Mouse (Mus musculus): Measurements from ENCODE around the gene Mpped2. TPM values are rescaled to one million over a fixed set of nuclear protein-coding genes. Genes with fewer than 3 reads are reported as not detected.
A peak's percentile ranks its signal among the peaks of the same experiment; 100 is the strongest.

Mpped2 gene
- polyA plus RNA-seq, 1 experiment from 2014 or later, result 23.1 TPM

DNA sequence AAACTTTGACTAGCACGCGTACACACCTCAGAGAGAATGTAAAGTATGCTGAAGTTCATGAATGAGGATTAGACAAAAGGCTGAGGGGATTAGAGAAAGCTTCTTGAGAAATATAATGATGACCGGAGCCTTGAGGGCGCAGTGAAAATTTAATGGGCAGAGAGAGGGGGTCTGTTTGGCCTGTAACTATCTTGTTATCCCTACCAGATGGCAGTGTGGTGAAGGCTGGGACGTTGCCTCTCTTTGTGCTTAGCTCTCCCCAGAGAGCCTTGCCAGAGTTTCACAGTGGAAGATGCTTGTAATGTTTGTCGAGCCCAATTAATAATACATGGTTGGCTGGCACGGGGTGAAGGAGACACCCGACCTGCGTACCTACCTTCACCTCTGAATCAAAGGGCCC, 156.3 kb downstream of the Mpped2 start:
- Histone ChIP-seq H3K4me3 (ENCODE audit: low read length) (no peak overlapping the region), H3K9me3 (ENCODE audit: control insufficient read depth, low read length) (no peaks in the 10 kb centered on the region), H3K9ac (ENCODE audit: low read length) (no peak overlapping the region), H3K27ac (ENCODE audit: low read length) (no peak overlapping the region), H3K4me2 (ENCODE audit: low read depth, low read length) (no peak overlapping the region), H3K36me3 (ENCODE audit: control insufficient read depth, insufficient read depth, low read length) (no peaks in the 10 kb centered on the region), H3K4me1 (replicated peaks; ENCODE audit: control insufficient read depth, insufficient read depth, low read length) (peaks cover 12% of the 10 kb centered on the region), H3K27me3 (ENCODE audit: control insufficient read depth, insufficient read depth, low read depth, low read length) (no peaks in the 10 kb centered on the region)
- WGBS, result 73% methylated on average over 9 of the region's 9 CpGs
- ATAC-seq (ENCODE audit: low read depth), result no peak

DNA sequence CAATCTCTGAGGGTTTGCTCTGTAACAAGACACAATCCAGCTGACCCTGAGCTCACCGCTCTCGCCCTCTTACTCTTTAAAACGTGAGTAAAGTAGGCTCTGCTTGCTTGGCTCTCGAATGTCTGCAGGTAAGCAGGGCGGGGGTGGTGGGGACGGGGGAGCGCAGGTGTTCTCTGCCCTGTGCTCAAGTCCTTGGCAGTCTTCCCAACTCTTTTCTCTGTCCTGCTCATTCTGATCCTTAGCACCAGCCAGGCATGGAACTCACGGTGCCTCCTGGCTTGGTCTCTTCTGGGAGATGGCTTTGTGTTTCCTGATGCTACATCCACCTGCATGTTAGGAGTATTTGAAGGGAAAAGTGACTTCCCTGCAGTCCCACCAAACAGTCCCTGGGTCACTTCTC, 158.4 kb downstream of the Mpped2 start:
- no peaks in the 10 kb centered on the region for H3K27me3 ChIP-seq (ENCODE audit: control insufficient read depth, insufficient read depth, low read depth, low read length)
- peaks cover 18% of the 10 kb centered on the region for H3K4me1 ChIP-seq (replicated peaks; ENCODE audit: control insufficient read depth, insufficient read depth, low read length)
- no peak overlapping the region for H3K4me2 ChIP-seq (ENCODE audit: low read depth, low read length)
- H3K4me3 ChIP-seq (ENCODE audit: low read length), result no peak overlapping the region
- H3K27ac ChIP-seq (ENCODE audit: low read length), result no peak overlapping the region
- peak; percentile 58 for ATAC-seq (ENCODE audit: low read depth)
- H3K9ac ChIP-seq (ENCODE audit: low read length), result no peak overlapping the region
- whole genome bisulfite sequencing, result 41% methylated on average over 8 of the region's 8 CpGs
- H3K36me3 ChIP-seq (ENCODE audit: control insufficient read depth, insufficient read depth, low read length), result no peaks in the 10 kb centered on the region
- H3K9me3 ChIP-seq (ENCODE audit: control insufficient read depth, low read length), result no peaks in the 10 kb centered on the region

DNA sequence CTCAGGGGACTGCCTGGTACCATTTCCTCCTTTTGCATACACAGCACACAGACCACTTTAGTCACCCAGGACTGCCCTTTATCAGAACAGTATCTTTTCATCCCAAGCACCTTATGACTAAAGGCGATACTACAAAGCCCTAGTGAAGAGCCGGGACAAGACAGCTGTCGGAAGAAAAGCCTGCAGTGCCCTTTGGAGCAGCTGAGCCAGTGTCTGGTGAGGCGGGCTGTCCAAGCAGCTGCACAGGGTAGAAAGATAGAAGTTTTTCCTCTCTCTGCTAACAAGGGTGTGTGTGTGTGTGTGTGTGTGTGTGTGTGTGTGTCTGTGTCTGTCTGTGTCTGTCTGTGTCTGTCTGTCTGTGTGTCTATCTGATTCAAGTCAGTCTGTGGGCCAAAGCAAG, 161.1 kb downstream of the Mpped2 start:
- Histone ChIP-seq H3K27ac (ENCODE audit: low read length) (no peak overlapping the region), H3K27me3 (ENCODE audit: control insufficient read depth, insufficient read depth, low read depth, low read length) (no peaks in the 10 kb centered on the region), H3K9ac (ENCODE audit: low read length) (no peak overlapping the region), H3K9me3 (ENCODE audit: control insufficient read depth, low read length) (no peaks in the 10 kb centered on the region), H3K4me1 (replicated peaks; ENCODE audit: control insufficient read depth, insufficient read depth, low read length) (peaks cover 33% of the 10 kb centered on the region), H3K4me3 (ENCODE audit: low read length) (no peak overlapping the region), H3K4me2 (ENCODE audit: low read depth, low read length) (no peak overlapping the region), H3K36me3 (ENCODE audit: control insufficient read depth, insufficient read depth, low read length) (no peaks in the 10 kb centered on the region)
- no peak for ATAC-seq (ENCODE audit: low read depth)
- WGBS, result 46% methylated on average over 4 of the region's 4 CpGs

DNA sequence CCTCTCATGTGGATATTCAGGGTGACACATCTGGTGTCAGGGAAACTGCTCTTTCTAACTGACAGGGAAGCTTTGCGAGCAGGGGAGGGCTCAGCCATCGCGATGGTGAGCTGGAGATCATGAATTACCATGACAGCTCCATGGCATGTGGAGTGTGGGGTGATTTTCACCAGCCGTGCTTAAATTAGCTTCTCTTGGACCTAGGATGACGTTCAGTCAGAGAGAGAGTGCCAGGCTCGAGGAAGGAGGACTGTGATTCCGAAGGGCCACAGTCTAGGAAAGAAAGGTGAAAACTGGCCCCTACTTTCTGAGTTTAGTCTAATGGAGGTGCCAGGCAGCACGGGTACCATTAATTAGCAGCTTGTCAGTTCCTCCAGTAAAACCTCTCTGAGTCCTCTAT, 161.7 kb downstream of the Mpped2 start:
- no peak overlapping the region for H3K9ac ChIP-seq (ENCODE audit: low read length)

GRCm38 (mm10) chr2:106855184-106855583, 162.1 kb downstream of the Mpped2 start:
- 20% methylated on average over 13 of the region's 13 CpGs for WGBS
- H3K4me2 ChIP-seq (ENCODE audit: low read depth, low read length), result no peak overlapping the region

More for the DNA sequence above, 161.7 kb downstream of the Mpped2 start:
- Histone ChIP-seq H3K4me1 (replicated peaks; ENCODE audit: control insufficient read depth, insufficient read depth, low read length) (peaks cover 33% of the 10 kb centered on the region), H3K9me3 (ENCODE audit: control insufficient read depth, low read length) (no peaks in the 10 kb centered on the region), H3K4me2 (ENCODE audit: low read depth, low read length) (no peak overlapping the region), H3K27me3 (ENCODE audit: control insufficient read depth, insufficient read depth, low read depth, low read length) (no peaks in the 10 kb centered on the region), H3K36me3 (ENCODE audit: control insufficient read depth, insufficient read depth, low read length) (no peaks in the 10 kb centered on the region), H3K27ac (ENCODE audit: low read length) (no peak overlapping the region), H3K4me3 (ENCODE audit: low read length) (no peak overlapping the region)
- 27% methylated on average over 8 of the region's 8 CpGs for WGBS
- ATAC-seq (ENCODE audit: low read depth), result no peak

DNA sequence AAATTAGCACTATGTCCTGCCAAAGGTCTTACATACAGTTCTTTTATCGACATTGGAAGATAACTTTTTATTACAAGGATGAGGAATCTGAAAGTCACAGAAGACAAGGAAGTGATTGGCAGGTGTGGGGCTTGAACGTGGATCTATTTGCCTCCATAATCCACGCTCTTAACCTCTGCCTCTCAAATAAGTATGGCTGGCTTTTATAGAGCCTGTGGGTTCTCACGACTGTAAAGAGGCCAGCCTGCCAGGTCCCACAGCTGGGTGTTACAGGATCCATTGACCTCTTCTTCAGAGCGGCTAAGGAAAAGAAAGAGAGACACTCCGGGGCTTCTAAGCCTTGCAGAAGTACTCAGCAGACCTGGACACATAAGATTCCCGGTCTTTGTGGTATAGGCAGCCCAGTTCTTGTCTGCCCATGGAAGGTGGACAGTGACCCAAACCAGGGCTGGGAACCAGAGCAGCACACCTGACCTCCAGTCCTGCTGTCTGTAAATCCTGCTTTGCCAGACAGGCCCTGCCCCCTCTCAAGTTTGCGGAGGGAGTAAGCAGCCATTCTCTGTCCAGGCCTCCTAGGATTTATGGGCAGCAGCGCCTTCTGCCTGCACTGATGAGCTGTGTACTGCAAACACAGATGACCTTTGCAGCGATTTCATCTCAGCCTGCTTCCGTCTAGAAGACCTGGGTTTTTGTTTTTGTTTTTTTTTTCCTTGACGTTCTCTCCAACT, 162.7 kb downstream of the Mpped2 start:
- 25% methylated on average over 12 of the region's 12 CpGs for WGBS
- peak overlapping the region; percentile 48; the same call in 1 of the 2 replicates for H3K27ac ChIP-seq (ENCODE audit: low read length)

More at GRCm38 (mm10) chr2:106855184-106855583, 162.1 kb downstream of the Mpped2 start:
- Histone ChIP-seq H3K27me3 (ENCODE audit: control insufficient read depth, insufficient read depth, low read depth, low read length) (no peaks in the 10 kb centered on the region), H3K9ac (ENCODE audit: low read length) (no peak overlapping the region), H3K9me3 (ENCODE audit: control insufficient read depth, low read length) (no peaks in the 10 kb centered on the region), H3K27ac (ENCODE audit: low read length) (no peak overlapping the region; the same call in 1 of the 2 replicates), H3K4me1 (replicated peaks; ENCODE audit: control insufficient read depth, insufficient read depth, low read length) (peaks cover 33% of the 10 kb centered on the region), H3K4me3 (ENCODE audit: low read length) (no peak overlapping the region), H3K36me3 (ENCODE audit: control insufficient read depth, insufficient read depth, low read length) (no peaks in the 10 kb centered on the region)
- no peak for ATAC-seq (ENCODE audit: low read depth)

GRCm38 (mm10) chr2:106856361-106856961, 163.4 kb downstream of the Mpped2 start:
- 35% methylated on average over 9 of the region's 9 CpGs for WGBS
- no peaks in the 10 kb centered on the region for H3K9me3 ChIP-seq (ENCODE audit: control insufficient read depth, low read length)
- no peak overlapping the region for H3K4me2 ChIP-seq (ENCODE audit: low read depth, low read length)

More for the DNA sequence above, 162.7 kb downstream of the Mpped2 start:
- H3K27me3 ChIP-seq (ENCODE audit: control insufficient read depth, insufficient read depth, low read depth, low read length), result no peaks in the 10 kb centered on the region
- no peaks in the 10 kb centered on the region for H3K36me3 ChIP-seq (ENCODE audit: control insufficient read depth, insufficient read depth, low read length)
- no peak overlapping the region for H3K4me3 ChIP-seq (ENCODE audit: low read length)
- H3K4me1 ChIP-seq (replicated peaks; ENCODE audit: control insufficient read depth, insufficient read depth, low read length), result peaks cover 33% of the 10 kb centered on the region
- H3K9me3 ChIP-seq (ENCODE audit: control insufficient read depth, low read length), result no peaks in the 10 kb centered on the region
- ATAC-seq (ENCODE audit: low read depth), result peak; percentile 34; the same call in 1 of the 2 replicates
- no peak overlapping the region for H3K4me2 ChIP-seq (ENCODE audit: low read depth, low read length)
- H3K9ac ChIP-seq (ENCODE audit: low read length), result no peak overlapping the region

GRCm38 (mm10) chr2:106857258-106857657, 164.2 kb downstream of the Mpped2 start:
- H3K27ac ChIP-seq (ENCODE audit: low read length), result no peak overlapping the region

More at GRCm38 (mm10) chr2:106856361-106856961, 163.4 kb downstream of the Mpped2 start:
- Histone ChIP-seq H3K4me3 (ENCODE audit: low read length) (no peak overlapping the region), H3K9ac (ENCODE audit: low read length) (no peak overlapping the region), H3K27ac (ENCODE audit: low read length) (peak overlapping the region; percentile 48; the same call in 1 of the 2 replicates), H3K4me1 (replicated peaks; ENCODE audit: control insufficient read depth, insufficient read depth, low read length) (peaks cover 33% of the 10 kb centered on the region), H3K36me3 (ENCODE audit: control insufficient read depth, insufficient read depth, low read length) (no peaks in the 10 kb centered on the region), H3K27me3 (ENCODE audit: control insufficient read depth, insufficient read depth, low read depth, low read length) (no peaks in the 10 kb centered on the region)
- ATAC-seq (ENCODE audit: low read depth), result peak; percentile 62

DNA sequence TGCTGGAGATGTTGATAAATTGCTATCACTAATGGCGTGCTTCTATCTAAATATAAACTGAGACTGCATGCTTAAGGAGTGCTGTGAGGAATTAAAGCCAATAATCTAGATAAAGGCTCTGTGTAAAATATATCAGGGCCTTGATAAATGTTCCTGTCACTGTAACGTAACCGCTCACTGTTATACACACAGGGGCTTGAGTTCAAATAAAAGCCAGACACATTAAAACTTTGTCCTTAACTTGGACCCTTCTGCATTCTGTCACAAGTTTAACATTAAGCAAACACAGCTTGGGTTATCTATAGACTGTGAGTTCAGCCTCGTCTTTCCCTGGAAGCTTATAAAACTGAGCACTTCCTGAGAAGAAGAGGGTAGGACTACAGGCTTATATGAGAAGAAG, 164.6 kb downstream of the Mpped2 start:
- Histone ChIP-seq H3K4me3 (ENCODE audit: low read length) (no peak overlapping the region), H3K4me1 (replicated peaks; ENCODE audit: control insufficient read depth, insufficient read depth, low read length) (peaks cover 36% of the 10 kb centered on the region), H3K4me2 (ENCODE audit: low read depth, low read length) (no peak overlapping the region), H3K9ac (ENCODE audit: low read length) (no peak overlapping the region), H3K27me3 (ENCODE audit: control insufficient read depth, insufficient read depth, low read depth, low read length) (no peaks in the 10 kb centered on the region), H3K27ac (ENCODE audit: low read length) (peak overlapping the region; percentile 32; the same call in 1 of the 2 replicates), H3K36me3 (ENCODE audit: control insufficient read depth, insufficient read depth, low read length) (no peaks in the 10 kb centered on the region), H3K9me3 (ENCODE audit: control insufficient read depth, low read length) (no peaks in the 10 kb centered on the region)
- WGBS, result 34% methylated on average over 4 of the region's 4 CpGs
- peak; percentile 30; the same call in 1 of the 2 replicates for ATAC-seq (ENCODE audit: low read depth)

More at GRCm38 (mm10) chr2:106857258-106857657, 164.2 kb downstream of the Mpped2 start:
- no peak for ATAC-seq (ENCODE audit: low read depth)
- H3K4me2 ChIP-seq (ENCODE audit: low read depth, low read length), result no peak overlapping the region
- no peak overlapping the region for H3K4me3 ChIP-seq (ENCODE audit: low read length)
- H3K27me3 ChIP-seq (ENCODE audit: control insufficient read depth, insufficient read depth, low read depth, low read length), result no peaks in the 10 kb centered on the region
- no peaks in the 10 kb centered on the region for H3K9me3 ChIP-seq (ENCODE audit: control insufficient read depth, low read length)
- peaks cover 33% of the 10 kb centered on the region for H3K4me1 ChIP-seq (replicated peaks; ENCODE audit: control insufficient read depth, insufficient read depth, low read length)
- WGBS, result 62% methylated on average over 4 of the region's 4 CpGs
- no peak overlapping the region for H3K9ac ChIP-seq (ENCODE audit: low read length)
- no peaks in the 10 kb centered on the region for H3K36me3 ChIP-seq (ENCODE audit: control insufficient read depth, insufficient read depth, low read length)
